Mouse (Mus musculus): ENCODE data around the gene Birc7.

Gene Birc7

DNA sequence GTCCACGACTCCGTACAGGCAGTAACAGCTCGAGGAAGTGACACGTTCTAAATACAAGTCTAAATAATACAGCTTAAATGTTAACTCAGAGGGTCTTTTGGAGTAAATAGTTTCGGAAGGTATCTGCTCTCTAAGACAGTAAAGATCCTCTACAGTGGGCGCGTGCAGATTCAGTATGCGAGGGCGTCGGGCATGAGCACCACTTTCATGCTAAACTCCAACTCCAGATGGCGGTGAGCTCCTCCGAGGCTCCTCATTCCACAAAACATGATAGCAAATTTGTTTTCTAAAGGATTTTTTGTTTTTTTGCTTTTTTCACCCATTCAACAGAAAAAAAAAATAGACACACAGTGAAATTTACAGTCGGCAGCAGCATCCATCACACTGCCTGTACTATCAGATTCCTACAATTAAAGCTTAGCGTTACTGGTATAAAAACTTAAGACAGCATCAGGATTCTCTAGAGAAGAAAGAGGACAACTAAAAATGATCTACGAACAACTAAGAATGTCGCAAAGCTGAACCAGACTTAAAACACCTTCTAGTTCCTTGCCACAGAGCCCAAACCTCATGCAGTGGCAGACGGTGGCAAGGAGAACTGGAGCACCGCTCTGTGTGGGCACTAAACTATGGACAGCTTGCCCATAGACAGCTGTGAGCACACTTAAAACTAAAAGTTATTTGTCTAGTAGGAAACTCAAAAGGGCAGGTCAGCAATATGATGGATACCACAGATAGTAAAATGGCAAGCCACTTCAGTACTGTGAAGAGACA is 24.2 kb upstream of the Birc7 start:
- in situ Hi-C loops (cut with MboI, MseI): no loop called here

DNA sequence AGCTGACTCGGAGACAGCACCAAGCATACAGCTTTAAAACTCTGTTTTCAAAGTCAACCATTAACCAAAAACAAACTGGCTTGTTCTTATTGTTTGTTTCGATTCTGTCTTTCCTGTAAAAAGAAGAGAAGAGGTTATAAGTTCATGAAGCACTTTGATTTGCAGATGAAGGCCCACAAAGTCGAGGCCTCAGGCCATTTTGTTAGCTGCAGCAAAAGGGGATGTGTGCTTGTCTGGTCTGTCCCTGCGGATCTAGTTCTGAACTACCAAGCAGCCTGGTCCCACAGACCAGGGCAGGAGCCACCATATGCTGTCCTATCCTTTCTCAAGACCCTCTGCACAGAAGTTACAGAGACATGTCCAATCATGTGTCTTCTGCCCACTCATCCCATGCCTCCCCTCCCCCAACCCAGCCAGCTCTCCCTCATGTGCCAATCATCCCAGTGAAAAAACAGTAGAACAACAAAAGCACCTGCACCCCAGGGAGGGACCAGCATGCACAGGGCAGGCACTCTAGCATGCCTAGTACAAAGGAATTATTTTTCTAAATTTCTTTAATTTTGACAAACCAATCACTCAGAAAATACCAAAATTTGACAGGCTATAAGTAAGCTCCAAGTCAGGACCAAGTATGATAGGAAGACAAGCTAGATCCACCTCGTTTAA is 23.1 kb upstream of the Birc7 start:
- in situ Hi-C loops (cut with MboI, MseI): no loop called here

DNA sequence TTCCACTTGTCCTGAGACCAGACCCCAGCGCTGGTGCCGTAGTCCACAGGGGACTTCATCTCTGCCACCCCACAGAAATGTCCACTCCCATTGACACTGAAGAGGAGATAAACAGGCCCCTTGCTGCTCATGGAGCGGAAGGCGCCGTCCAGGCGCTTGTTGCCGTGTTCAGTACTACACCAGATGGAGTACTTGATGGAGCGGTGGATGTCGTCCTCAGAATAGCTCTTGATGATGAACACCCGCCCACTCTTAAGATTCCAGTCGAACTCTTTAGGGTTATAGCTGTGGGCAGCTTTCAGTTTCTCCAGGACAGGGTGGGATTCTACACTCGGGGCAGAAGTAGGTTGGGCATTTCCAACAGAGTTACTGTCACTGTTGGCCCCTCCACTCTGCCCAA is 17.9 kb upstream of the Birc7 start:
- in situ Hi-C loops (cut with MboI, MseI): no loop called here

DNA sequence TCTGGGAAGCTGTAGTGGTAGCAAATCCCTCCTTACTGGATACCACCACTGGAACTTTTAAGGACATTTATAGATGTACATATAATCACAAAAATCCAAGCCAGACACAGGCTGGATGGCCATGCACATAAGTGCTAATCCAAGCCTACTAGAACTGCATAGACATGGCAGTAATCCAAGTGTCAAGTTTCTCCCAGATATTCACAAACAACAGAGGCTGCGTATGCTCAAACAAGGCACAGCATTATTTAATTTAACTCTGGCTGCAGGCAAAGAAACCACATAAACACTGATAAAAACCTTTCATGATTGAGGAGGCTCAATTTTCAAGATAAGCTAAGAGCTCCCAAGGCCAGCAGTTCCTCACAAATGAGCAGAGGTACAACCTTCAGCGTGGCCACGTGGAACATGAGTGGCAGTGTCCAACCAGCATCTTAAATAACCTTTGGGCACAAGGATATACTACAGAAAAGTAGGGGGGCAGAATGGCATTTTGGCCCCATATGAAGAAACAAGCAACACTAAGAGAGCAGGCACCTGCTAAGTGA is 12.9 kb upstream of the Birc7 start:
- in situ Hi-C loops (cut with MboI, MseI): no loop called here

DNA sequence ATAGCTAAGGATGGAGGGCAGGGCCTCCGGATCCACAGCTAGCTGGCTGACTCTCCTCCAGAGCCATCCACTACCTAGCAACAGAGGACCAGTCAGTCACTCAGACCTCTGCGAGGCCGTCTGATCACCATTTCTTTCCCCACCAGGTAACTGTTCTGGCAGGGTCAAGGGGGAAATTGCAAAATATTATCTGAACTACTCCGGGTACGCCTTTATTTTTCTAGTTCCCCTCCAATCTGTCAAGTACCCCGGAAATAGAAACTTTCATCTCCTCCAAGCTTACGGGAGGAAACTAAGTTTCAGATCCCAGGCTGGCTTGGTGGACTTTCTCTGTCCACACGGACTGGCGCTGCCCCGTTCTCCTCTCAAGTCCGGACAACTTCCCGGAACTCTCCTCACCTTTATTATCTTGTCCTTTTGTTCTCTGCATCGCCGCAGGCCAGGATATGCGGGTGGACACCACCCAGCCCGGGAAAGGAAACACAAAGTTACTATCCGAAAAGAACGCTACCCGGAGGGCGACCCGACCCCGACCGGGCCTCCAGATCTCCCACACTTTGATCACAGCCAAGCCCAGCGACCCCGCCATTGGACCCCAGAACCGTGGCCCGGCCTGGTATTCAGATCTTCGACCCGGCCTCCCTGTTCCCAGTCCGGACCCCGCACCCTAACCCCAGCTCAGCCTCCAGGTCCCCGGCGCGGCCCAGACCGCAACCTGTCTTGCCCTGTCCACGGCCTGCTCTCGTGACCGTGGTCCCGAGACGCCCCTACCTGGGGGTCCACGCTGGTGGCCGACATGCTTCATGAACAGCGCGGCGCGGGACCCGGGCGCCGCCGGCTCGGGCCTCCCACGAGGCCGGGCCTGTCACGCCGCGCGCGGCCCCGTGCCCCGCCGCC is 8.7 kb upstream of the Birc7 start:
- in situ Hi-C loops (cut with MboI, MseI): loop anchor here in 1 of 2 experiments (5.0 kb wide), 1 partner anchor 42 kb away; no protein-coding TSS in a partner anchor

GRCm38 (mm10) chr2:180920810-180921400 is 7.9 kb upstream of the Birc7 start, which contains the start of gene Ythdf1:
Gene Ythdf1, minus strand, starts transcription at chr2:180920949.
- in situ Hi-C loops (cut with MboI, MseI): loop anchor here in 1 of 2 experiments (5.0 kb wide), 1 partner anchor 41 kb away; no protein-coding TSS in a partner anchor

GRCm38 (mm10) chr2:180922739-180923138 is 6.1 kb upstream of the Birc7 start:
- in situ Hi-C loops (cut with MboI, MseI): loop anchor here in 1 of 2 experiments (5.0 kb wide), 1 partner anchor 40 kb away; no protein-coding TSS in a partner anchor

- in situ Hi-C loops (cut with MboI, MseI): loop anchor here in 1 of 2 experiments (5.0 kb wide), 1 partner anchor 37 kb away; no protein-coding TSS in a partner anchor
Measured at GRCm38 (mm10) chr2:180925176-180925575, 3.6 kb upstream of the Birc7 start.

- in situ Hi-C loops (cut with MboI, MseI): no loop called here
Measured at GRCm38 (mm10) chr2:180932418-180932817, 3.6 kb downstream of the Birc7 start.

GRCm38 (mm10) chr2:180940187-180940586 is 11.4 kb downstream of the Birc7 start:
- in situ Hi-C loops (cut with MboI, MseI): no loop called here

- in situ Hi-C loops (cut with MboI, MseI): no loop called here
Measured at GRCm38 (mm10) chr2:180941869-180942268, 13.0 kb downstream of the Birc7 start.

GRCm38 (mm10) chr2:180949947-180950346 is 21.1 kb downstream of the Birc7 start:
- in situ Hi-C loops (cut with MboI, MseI): no loop called here

DNA sequence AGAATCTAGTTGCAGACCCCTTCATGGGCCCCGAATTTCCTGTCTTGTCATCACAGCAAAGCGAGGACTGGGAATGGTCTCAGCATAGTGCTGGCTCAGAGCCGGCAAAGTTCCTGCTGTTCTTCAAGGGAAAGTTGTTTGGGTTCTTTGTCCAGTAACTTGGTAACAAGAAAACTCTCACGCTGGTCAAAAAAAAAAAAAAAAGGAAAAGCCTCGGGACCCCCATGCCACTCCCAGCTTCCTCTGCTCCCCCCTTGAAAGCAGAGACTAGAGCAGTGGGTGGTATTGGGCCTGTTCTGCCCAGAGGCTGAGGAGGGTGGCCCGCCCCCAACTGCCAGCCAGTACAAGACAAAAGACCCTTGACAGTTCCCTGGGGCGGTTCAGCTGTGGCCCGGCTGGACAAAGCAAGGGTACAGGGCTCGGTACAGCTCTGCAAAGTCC is 23.9 kb downstream of the Birc7 start:
- in situ Hi-C loops (cut with MboI, MseI): no loop called here

DNA sequence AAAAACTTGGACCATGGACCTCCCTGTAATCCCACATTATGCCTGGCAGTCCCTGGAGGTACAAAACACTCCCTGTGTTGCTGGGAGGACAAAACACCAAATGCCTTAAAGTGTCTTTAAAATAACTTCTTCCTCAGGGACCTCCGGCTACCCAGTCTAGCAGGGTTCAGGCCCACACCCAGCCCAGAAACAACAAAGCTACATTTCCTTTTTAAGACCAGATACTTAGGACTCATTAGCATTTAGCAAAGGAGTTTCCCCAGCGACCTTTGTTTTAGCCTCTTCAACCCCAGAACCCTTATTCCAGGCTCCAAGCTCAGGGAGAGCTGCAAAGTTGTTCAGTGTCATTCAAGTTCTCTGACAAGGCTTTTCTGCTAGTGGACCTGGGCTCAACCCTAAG is 24.8 kb downstream of the Birc7 start:
- in situ Hi-C loops (cut with MboI, MseI): no loop called here

DNA sequence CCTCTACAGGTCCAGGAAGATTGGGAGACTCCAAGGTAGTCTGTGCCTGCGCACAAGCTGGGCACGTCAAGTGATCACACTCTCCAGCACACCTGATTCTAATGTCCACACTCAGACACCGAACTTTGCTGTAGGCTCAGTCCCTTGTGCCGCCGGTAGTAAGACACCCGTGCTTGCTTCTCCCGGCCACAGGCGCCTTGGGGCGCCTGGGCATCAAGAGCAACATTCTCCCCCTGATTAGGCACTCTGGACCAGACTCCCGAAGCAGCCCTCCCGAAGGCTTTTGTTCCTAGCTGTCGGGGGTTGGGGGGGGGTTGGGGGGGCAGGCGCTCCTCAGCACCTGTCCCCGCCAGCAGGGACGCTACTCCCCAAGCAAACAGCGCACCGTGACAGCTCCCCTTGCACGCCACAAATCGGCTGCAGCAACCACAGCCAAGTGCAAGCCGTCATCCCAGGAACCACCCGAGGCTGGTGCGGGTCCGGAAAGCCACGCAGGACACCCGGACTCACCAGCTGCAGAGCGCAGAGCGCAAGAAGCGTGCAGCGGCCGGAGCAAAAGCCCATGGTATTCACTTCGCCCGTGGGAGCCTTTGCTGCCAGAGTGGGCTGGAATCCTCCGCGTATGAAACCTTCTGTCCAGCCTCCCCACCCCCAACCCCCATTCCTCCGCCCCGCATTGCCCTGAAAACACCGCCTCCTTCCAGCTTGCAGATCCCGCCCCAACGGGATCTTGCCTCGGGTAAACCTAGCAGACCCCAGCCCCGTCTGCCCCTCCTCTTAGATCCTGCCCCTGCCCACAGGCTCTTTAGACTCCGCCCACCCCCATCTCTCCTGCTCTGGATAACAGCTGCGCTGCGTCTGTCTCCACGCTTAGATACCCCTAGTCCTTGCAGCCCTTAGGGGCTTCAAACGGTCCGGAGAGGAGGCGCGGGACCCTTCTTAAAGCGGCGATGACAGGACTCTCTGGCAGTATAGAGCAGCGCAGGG is 25.5 kb downstream of the Birc7 start, which contains the start of gene Nkain4:
Gene Nkain4, minus strand, starts transcription at position 639 of the 987 bp plus-strand sequence.
- in situ Hi-C loops (cut with MboI, MseI): no loop called here

- in situ Hi-C loops (cut with MboI, MseI): loop anchor here (5.0 kb wide), 2 partner anchors 32 to 37 kb away; partner anchors contain the start of genes Birc7 (in 1 of the 2) and Ythdf1 (in 1 of the 2)
Measured at GRCm38 (mm10) chr2:180959605-180960004, 30.8 kb downstream of the Birc7 start.

GRCm38 (mm10) chr2:180960187-180960586 is 31.4 kb downstream of the Birc7 start:
- in situ Hi-C loops (cut with MboI, MseI): loop anchor here (5.0 kb wide), 2 partner anchors 33 to 38 kb away; partner anchors contain the start of genes Birc7 (in 1 of the 2) and Ythdf1 (in 1 of the 2)

DNA sequence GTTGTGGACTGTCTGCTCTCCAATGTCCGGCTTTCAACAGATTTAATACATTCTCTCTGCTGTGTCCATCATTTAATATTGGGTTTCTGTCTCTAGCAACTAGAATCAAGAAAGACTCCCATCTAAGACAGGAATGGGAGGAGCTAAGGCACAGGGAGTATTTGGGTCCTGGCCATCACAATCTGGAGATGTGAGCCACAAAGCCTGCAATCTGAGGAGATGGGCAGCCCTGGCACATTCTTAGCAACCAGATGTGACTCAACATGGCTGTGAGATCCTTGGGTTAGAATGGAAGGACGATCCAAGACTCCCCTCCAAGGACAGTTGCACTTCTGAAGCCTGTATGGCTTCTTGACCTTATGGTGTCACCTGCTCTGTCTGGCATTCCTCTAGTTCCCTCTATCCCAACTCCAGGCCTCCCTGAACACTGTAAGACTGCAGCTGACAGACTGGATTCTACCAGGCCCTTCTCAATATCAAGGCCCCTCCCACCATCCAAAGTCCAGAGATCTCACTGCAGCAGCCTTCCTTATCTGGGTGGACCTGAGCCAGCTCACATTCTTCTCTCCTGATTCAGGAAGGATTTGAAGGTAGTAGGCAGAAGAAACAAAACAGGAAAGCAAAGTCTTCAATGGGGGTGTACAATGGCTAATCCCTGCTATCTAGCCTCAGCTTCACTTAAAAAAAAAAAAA is 33.9 kb downstream of the Birc7 start:
- in situ Hi-C loops (cut with MboI, MseI): loop anchor here (5.0 kb wide), 2 partner anchors 35 to 40 kb away; partner anchors contain the start of genes Birc7 (in 1 of the 2) and Ythdf1 (in 1 of the 2)

Measured in T-helper 17 cell (primary cell).